Mouse (Mus musculus): ENCODE data around the gene Flii.

GRCm38 (mm10) chr11:60701611-60702010, 25.5 kb downstream of the Flii start:
- TF ChIP-seq POLR2A (IDR thresholded peaks at IDR 0.05; ENCODE audit: control insufficient read depth, low read depth, low read length) (no peak), CTCF (IDR thresholded peaks at IDR 0.05; ENCODE audit: control insufficient read depth, insufficient read depth, insufficient replicate concordance, low read depth, low read length) (no peak)
